Mouse (Mus musculus) embryo, embryonic 11 days (tissue): ENCODE data around the gene Tnf.

Experiments
- DNase-seq: peaks from one replicate; pipeline ENCODE4 v3.0.0-alpha.2; 2015

Gene Tnf

DNA sequence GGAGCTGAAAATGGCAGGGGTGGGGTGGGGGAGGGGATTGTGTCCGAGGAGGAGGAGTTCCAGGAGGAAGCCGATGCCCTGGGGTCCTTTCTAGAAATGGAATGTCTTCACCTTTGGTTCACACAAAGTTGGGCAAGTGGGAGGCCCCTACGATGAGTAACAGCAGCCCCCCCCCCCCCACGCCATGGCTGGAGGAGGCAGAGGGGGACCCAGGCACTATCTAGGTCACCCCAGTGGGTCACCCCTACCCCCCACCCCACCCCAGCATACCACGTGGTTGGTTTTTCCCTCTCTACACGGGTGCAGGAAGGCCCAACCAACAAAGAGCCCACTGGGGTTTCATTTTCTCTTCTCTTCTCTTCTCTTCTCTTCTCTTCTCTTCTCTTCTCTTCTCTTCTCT lies 4.7 kb downstream of the Tnf start:
- DNase-seq: no peak

DNA sequence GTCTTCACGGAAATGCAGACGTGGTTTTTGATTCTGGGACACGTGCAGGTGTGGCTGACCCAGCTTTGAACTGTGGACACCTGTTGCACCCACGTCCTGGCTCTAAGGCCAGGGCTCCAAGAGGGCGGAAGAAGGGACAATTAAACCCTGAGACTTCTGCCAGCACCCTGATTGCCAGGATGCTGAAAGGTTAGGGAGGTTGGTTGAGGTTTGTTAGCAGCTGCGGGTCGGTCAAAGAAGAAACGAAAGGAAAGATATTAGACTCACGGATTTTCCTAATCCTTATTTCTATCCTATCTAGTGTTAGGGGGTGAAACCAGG lies 5.5 kb downstream of the Tnf start:
- no peak for DNase-seq

DNA sequence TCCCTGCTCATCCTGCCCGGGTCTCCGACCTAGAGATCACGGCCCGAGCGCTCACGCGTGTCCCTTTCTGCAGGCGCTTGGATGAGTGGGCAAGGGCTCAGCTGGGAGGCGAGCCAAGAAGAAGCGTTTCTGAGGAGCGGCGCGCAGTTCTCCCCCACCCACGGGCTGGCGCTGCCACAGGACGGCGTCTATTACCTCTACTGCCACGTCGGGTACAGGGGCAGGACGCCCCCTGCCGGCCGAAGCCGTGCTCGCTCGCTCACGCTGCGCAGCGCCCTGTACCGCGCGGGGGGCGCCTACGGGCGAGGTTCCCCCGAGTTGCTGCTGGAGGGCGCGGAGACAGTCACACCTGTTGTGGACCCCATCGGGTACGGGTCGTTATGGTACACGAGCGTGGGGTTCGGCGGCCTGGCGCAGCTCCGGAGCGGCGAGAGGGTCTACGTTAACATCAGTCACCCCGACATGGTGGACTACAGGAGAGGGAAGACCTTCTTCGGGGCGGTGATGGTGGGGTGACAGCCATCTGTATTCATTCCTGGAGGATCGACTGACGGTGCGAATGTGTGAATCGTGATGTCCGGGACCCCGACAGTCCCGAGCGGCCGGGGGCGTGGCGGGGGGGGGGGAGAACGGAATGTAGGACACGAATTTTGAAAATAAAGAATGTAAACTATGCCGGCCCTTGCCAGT lies 6.0 kb downstream of the Tnf start:
- peak; percentile 86 for DNase-seq

DNA sequence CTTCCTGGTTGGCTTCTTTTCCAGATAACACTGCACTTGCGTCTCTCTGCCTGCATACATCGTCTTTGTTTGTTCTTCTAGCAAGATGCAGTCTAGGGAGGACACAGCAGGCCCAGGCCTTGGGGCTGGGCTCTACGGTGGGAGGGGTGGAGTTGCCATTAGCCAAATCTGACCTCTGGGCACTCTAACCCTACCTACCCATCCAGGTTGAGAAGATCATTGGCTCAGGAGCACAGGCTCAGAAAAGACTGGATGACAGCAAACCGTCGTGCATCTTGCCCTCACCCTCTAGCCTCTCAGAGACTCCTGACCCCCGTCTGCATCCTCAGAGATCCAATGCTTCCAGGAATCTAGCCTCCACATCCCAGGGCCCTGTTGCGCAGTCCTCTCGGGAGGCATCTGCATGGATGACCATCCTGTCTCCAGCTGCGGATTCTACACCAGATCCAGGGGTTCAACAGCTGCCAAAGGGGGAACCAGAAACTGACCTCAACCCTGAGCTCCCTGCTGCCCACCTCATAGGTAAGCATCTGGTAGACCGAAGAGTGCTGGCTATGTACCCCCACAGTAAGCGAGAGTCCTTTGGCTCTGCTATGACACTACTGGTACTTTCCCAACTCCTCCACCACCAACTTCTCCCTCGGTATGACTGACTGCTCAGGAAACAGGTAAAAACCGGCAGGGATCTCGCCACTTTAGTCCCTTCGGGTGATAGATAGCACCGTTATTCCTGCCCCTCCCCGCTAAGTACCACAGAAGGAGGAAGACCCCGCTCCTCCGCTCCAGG lies 6.8 kb downstream of the Tnf start:
- no peak for DNase-seq

DNA sequence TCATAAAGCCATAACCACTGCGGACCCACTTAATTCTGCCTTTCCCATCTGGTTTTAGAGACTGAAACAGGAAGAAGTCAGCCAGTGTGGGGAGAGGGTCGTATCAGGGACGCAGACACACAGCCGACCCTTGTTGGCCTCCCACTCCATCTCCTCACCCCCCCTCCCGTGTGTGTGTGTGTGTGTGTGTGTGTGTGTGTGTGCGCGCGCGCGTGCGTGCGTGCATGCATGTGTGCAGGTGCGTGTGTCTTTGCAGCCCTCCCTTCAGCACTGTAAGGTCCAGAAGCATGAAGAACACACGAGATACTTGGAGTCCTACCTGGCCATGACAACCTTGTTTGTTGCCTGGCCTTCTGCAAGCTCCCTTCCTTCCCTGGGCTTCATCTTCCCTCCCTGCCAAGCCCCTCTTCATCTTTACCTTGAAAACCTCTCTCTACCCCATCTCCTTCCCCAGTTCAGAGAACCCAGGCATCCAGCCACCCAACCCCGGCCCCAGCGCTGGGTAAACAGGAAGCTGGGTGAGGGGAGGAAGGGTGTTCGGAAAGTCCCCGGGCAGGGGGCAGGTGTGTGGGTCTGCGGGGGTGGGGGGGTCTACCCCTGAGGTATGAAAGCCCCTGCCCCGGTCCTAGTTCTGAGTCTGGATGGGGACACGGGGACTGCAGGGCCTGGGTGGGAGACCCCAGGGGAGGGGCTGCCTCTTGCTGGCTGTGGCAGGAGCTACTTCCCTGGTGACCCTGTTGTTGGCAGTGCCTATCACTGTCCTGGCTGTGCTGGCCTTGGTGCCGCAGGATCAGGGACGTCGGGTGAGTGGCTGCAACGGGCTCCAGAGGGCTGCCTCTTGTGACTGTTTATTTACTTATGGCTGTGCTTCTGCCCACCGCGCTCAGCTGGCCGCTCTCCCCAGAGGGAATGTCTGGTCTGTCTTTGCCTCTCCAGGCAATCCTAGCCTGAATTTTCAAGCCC lies 7.6 kb downstream of the Tnf start, which contains the start of gene Ltb:
Ltb (plus strand) TSS at position 559 of the 963 bp plus-strand sequence.
- no peak for DNase-seq

DNA sequence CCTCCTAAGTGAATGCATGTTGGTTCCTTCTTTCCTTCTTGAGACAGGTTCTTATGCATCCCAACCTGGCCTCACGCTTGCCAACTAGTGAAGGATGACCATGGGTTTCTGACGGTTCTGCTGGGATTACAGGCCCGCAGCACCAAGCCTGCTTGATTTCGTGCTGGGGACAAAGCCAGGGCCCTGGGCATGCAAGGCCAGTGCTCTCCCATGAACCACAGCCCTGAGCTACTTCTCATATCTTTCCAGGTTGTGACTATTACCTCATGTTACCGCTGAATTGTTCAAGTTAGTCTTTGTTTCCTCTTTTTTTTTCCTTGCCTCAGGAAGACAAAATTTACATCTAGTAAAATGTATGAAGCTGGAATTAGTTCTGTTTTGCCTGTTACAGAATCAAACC lies 8.9 kb downstream of the Tnf start:
- DNase-seq: no peak

DNA sequence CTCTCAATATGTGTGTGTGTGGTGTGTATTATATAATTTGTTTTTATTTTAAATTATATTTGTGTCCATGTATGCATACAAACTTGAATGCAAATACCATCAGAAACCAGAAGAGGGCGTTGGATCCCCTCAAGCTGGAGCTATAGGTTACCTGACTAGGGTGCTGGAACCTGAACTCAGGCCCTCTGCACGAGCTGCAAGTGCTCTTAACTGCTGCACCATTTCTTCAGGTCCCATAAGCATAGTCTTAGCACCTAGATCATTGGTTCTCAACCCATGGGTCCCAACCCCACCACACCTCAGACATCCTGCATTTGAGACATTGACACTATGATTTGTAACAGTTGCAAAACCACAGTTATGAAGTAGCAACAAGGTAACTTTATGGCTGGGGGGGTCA lies 10.1 kb downstream of the Tnf start:
- no peak for DNase-seq

DNA sequence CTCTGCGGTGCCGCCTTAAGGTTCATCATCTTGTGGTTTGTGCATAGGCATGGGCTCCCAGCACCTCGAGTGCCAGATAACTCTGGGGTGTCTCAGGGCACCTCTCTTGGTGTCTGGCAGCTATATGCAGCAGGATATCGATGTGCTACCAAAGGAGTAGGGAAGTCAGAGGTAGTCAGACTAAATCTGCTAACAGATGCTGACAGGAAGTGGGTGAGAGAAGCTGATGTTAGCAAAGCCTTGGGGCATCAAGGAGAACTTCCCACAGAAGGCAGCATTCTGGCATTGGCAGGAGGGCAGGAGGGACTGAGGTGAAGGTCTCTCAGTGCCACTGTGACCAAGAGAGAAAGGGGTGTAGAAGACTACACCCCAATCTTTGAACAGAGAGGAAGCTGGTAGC lies 11.7 kb downstream of the Tnf start:
- DNase-seq: no peak

DNA sequence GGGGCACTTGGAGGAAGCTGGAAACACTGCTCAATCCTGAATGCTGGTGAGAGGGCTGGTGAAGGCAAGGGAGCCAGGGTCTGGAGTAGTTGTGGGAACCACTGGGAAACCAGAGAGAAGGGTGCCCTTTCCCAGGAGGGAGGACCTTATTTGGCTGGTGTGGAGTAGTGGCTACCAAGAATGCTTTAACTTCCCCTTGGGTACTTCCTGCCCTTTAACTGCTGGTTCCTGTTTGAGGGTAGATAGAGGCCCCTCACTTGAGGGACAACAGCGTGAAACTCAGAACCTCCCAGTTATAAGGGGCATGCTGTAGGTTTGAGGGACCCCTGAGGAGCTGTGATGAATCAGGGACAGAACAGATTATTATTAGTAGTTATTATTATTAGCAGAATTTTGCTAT lies 12.6 kb downstream of the Tnf start:
- no peak for DNase-seq

DNA sequence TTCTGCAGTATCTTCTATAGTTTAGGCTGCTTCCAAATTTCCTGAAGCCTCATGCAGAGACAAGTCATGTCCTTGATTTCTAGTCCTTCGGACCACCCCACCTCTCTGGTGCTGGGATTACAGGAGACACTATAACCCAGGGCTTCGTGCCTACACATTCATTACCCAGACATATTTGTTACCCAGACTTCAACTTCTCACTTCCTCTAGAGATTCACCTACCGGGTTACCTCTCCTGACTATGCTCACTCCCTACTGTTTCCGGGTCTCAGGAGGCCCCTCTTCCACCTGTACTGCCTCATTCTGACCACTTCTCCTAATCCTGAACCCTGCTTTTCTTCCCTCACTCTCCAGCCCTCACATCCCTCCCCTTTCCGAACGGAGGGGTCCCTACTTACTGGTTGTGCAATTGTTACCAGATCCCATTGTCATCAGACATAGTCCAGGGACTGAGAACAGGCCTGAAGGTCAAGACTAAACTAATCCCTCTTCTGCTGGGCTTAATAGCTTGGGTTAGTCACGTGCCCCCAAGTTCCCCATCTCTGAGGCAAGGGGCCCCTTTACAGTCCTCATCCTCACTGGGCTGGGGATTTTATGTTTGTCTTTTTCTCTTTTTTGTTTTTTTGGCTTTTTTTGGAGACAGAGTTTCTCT lies 13.7 kb downstream of the Tnf start, which contains the start of gene Lst1:
Lst1 (minus strand) TSS at position 481 of the 652 bp plus-strand sequence.
- DNase-seq: no peak

DNA sequence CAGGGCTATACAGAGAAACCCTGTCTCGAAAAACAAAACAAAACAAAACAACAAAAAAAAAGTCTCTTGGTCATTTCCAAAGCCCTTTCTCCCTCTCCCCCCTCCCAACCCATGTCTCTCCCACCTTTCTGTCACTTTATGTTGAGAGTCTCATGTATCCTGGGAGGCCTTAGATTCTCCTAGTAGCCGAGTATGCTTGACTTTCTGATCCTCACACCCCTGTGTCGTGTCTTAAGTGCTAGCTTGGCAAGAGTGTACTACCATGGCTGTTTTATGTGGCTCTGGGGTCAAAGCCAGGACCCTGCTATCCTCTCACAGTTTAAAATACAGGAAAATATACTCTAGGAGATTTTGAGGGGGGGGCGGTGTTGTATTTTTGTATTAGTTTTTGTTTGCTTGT lies 14.5 kb downstream of the Tnf start:
- no peak for DNase-seq

DNA sequence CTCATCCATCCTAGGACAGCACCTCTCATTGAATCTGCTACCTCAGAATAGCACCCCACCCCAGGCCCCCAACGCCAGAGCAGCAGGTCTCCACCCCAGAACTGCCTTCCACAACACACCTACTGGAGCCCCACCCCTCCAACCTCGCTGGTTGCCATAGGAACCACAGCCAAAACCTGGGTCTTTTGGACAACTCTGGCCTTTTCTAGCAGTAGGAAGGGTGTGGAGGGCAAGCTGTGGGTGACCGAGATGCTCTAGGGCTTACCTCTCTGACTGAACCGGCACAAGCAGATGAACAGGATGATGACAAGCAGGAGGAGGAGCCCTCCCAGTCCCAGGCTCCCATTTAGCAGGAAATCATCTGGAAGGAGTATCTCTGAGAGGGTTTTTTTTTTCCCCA lies 15.1 kb downstream of the Tnf start:
- peak; percentile 59 for DNase-seq

DNA sequence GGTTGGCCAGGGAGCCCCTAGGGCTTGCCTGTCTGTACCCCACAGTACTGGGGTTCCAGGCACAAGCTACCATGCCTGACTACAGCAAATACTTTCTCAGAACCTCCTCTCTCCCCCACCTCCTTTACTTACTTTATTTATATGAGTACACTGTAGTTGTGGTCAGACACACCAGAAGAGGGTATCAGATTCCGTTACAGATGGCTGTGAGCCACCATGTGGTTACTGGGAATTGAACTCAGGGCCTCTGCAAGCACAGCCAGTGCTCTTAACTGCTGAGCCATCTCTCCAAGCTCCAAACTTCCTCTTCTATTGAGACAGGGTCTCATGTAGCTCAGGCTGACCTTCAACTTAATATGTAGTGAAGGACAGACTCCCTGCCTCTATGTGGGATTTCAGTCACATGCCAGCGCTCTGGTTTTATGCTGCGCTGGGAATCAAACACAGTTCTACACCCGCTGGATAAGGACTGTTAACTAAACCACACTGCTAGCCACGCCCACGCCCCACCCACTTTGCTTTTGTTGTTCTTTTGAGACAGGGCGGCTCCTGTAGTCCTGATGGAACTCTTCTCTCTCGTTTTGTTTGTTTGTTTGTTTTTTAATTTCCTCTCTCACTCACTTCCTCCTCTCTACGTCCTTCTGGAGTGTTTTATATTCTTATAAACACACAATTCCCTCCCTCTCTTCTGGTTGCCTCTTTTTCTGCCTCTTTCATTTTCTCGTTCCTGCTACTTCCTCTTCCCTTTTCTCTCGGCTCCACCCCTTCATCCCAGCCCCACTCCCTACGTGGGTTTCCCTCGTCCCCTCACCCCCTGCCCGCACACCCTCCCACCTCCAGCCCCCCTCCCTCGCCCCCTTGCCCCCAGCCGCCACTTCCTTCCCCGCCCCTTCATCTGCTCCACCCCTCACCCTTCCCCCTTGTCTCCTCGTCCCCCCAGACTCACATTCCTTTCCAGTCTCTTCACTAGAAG lies 15.9 kb downstream of the Tnf start:
- DNase-seq: peak; percentile 80

DNA sequence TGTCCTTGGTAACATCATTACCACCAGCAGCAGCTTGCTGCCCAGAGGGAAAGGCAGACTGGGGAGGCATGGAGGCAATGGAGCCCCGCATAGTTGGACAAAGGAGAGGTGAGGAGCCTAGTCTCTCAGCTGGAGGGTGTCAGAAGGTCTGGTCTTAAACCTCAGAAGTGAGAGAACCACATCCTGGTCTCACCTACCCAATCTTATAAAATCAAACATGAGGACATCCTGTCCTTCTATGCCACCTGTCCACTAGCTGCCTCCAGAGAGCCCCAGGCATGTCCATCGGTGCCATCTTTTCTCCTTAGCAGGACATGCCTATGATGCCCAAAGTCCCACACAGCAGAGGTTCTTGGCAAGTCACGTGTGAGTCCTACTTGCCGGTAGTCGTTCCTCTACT lies 21.7 kb downstream of the Tnf start:
- DNase-seq: no peak

DNA sequence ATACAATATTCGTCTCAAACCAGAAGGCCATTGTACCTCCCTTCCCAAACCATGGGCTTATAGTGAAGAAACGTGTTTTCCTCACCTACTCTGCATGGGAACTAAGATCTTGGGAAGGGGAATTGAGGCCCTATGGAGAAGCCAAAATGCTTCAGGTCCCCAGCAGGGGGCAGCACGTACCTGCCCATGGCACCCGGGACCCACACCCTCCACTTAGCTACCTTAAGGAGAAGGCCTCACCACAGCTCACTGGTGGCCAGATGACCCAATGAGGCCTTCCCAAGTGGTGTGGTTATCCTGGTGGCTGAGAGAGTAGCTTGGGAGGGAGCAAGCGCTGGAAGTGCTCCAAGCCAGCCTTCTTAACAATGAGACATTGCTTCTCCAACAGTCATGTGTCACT lies 23.3 kb downstream of the Tnf start:
- peak; percentile 80 for DNase-seq

DNA sequence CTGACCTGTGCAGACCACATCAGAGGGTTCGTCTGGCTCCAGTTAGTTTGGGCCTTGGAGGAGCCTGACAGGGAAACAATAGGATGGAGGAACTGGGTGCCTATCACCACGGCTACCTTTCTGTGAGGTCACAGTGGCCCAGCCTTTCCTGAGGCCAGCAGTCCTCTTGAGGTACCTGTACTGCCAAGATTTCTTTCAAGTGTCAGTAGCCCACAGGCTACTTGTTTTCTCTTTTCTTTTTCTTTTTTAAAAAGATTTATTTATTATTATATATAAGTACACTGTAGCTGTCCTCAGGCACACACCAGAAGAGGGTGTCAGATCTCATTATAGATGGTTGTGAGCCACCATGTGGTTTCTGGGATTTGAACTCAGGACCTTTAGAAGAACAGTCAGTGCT lies 25.8 kb downstream of the Tnf start, which contains the start of gene Aif1:
Aif1 (minus strand) TSS at position 101 of the 400 bp plus-strand sequence.
- no peak for DNase-seq

DNA sequence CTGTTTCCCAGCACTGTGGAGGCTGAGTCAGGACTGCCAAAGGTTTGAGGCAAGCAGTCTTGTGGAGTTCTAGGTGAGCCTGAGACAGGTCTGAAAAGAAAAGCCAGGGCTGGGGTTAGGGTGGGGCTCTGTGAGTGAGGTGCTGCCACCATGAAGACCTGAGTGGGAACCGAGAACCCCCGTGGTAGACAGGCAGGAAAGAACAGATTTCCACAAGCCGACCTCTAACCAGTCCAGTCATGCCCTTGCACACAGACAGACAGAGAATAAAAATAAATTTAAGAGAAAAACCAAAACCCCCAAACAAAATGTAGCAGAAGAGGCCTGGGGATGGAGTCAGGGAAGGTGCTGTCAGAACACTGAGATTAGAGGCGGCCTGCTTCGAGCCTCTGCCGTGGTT lies 26.4 kb downstream of the Tnf start:
- no peak for DNase-seq

DNA sequence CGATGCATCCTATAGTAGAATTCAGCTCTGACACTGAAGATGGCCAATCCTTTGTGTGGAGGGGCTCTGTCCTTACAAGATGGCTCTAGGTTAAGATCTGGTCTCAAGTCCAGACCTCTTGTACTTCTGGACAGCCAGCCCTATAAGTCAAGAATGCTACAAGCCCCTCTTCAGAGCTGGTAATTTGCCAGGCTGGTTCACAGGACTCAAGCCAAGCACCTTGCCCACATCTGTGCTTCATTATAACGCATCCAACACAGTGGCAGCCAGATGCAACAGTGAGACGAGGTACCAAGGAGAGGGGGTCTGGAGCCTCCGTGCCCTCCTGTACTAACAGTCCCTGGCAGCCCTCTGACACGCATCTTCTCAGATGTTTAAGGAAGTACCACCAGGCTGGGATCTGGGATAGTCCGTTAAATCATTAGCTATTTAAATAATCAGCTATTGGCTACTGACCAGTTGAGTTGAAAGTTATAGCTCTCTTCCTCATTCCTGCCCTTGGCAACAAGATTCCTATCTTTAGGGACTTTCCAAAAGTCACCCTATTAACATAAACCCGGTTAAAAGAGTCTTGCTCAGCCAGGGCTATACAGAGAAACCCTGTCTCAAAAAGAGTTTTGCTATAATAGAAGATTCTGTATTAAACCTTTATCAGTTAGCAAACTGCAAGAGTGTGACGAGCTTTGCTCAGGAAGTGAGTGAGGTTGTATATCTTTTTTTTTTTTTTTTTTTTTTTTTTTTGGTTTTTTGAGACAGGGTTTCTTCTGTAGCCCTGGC lies 27.4 kb downstream of the Tnf start:
- DNase-seq: no peak

DNA sequence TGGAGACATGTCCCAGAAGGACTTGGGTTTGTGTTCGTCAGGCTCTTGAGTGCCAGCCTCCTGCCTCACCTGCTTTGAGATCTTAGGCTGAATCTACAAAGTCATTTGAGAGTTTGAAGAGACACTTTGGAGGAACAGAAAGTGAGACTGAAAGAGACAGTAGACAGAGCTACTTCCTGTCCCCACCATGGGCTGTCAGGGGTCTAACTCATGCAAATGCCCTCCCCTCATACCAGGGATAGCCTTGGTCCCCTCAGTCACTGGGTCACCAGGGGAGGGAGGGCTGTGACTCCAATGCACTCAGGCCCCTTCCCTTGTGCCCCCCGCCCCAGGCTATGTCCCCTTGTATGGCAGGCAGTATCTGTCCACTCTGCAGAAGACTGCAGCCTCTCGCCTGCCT lies 28.5 kb downstream of the Tnf start:
- no peak for DNase-seq

DNA sequence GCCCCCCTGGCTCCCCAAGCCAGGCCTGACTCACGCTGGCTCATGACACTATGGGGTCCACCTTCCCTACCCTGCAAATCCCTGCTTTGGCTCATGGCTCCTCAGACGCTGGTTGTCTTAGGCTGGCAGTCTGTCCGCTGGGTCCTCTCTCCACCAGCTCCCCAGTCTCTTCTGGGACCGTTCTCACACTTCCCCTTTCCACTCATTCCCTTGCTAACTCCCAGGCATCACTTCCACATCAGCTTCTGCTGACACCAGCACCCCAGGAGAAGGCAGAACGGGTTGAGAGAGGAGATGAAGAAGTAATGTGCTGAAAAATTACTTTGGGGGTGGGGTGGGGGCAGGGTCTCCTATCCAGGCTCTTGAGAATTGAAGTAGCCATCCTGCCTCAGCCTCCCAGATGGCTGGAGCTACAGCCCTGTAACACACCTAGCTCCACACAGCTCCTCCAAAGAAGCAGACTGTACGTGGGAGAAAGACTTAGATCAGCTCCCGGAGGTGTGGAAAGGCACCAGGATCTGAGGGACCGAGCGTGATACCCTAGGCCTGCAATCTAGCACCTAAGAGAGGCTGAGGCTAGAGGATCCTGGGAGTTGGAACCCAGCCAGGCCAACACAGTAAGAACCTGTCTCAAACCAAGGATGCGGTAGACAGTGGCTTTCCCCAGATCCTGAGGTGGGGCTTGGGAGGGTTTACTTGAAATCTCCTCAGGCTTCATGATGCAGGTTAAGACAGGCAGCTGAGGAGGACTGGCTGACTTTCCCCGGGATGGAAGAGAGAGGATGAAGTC lies 29.2 kb downstream of the Tnf start:
- DNase-seq: no peak
